Mouse (Mus musculus): ENCODE data around the gene Fnip1. TPM values are rescaled to one million over a fixed set of nuclear protein-coding genes. Genes with fewer than 3 reads are reported as not detected.

The Fnip1 gene
- polyA plus RNA-seq, 1 experiment from 2014 or later = 7.9 TPM

DNA sequence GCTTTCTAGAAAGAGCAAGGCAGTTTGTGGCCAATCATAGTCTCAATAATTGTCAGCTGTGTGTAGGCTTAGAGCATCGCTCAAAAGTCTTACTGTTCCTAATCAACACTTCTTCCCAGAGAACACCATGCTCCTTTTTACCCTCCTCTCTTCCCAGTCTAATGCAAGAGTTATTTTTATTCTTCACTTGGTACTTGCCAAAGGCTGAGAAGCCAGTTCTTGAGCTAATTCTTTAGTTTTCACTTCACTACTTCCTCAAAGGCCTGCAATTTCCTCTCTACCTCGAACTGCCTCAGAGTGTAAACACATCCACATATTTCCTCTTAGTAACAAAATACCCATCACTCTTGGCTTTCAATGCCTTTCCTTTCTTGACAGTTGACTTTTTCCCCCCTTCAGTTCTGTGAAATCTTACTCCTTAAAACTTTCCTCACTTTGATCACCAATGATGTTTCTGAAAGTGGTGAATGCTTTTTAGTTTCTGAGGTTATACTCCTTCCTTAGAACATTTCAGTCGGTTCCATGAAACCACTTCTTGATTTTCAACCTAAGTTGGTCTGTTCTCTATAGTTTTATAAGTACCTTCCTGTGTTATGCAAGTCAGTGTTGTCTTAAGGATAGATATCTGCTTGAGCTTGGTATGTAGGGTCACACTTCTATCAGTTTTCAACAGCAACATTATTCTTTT is 26.7 kb downstream of the Fnip1 start:
- H3K9ac ChIP-seq = no peak overlapping the region
- peak overlapping the region; percentile 42 for H3K27ac ChIP-seq (replicated peaks)
- no peaks in the 10 kb centered on the region for H3K9me3 ChIP-seq
- ATAC-seq (ENCODE audit: extremely low read depth, insufficient number of reproducible peaks, low FRiP score, low TSS enrichment) = no peak
- no peak overlapping the region for H3K4me2 ChIP-seq
- peaks cover 27% of the 10 kb centered on the region for H3K36me3 ChIP-seq
- no peaks in the 10 kb centered on the region for H3K27me3 ChIP-seq (replicated peaks)
- 49% methylated on average over 3 of the region's 3 CpGs for WGBS
- H3K4me1 ChIP-seq = peaks cover 16% of the 10 kb centered on the region
- no peak overlapping the region for H3K4me3 ChIP-seq

DNA sequence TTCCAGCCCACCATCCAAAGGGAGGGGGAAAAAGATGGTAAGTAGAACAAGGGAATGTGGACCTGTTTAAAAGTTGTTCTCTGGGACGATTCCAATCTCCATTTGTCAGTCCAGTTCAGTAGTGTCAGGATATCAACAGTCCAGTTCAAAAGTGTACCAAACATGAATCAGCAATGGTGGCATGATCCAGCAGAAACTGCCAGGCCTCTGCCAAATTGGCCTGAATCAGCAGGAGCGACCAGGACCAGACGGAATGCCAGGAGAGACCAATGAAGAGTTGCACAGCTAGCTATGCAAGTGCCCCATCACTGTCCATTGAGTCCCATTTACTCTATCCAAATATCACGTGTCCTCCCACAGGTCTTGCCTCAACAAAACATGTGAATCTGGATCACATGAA is 34.2 kb downstream of the Fnip1 start:
- WGBS = 83% methylated on average over 4 of the region's 4 CpGs
- Histone ChIP-seq H3K36me3 (peaks cover 44% of the 10 kb centered on the region), H3K27me3 (replicated peaks) (no peaks in the 10 kb centered on the region), H3K4me1 (no peaks in the 10 kb centered on the region), H3K4me2 (no peak overlapping the region), H3K27ac (replicated peaks) (no peak overlapping the region), H3K4me3 (no peak overlapping the region), H3K9ac (no peak overlapping the region), H3K9me3 (peaks cover 8% of the 10 kb centered on the region; the same call in 1 of the 2 replicates)
- no peak for ATAC-seq (ENCODE audit: extremely low read depth, insufficient number of reproducible peaks, low FRiP score, low TSS enrichment)

DNA sequence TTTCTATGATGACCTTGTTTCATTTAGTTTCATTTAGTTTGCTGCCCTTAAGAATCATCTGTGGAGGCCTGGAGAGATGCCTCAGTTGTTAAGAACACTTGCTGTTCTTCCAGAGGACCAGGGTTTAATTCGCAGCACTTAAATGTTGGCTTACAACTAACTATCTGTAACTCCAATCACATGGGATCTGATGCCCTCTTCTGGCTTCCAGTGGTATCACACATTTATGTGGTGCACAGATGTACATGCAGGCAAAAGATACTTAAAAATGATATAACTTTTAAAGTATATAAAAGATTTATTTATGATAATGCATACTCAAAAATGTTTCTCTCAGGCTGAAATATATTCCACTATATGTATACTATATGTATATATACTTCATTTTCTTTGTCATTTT is 40.4 kb downstream of the Fnip1 start:
- Histone ChIP-seq H3K9me3 (no peaks in the 10 kb centered on the region), H3K4me1 (no peaks in the 10 kb centered on the region), H3K27ac (replicated peaks) (no peak overlapping the region), H3K4me2 (no peak overlapping the region), H3K27me3 (replicated peaks) (no peaks in the 10 kb centered on the region), H3K9ac (no peak overlapping the region), H3K36me3 (peaks cover 27% of the 10 kb centered on the region), H3K4me3 (no peak overlapping the region)
- WGBS = 68% methylated on average over 1 of the region's 1 CpGs
- no peak for ATAC-seq (ENCODE audit: extremely low read depth, insufficient number of reproducible peaks, low FRiP score, low TSS enrichment)

DNA sequence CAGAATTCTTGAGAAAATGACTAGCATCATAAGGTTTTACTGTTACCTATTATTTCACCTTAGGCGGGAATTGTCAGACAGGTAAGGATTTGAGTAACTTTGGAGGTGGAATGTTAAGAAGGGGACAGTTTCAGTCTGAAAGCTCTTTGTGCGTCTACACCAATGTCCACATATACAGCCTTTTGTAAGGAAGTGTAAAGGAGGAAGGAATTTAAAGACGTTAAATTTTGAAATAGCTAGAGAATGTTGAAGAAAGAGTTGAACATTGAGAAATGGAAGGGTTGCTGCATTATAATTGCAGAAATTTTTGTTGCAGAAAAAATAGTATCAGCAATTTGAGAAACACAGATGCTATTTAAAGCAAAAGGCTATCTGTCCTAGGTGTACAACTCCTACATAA is 48.0 kb downstream of the Fnip1 start:
- no peak overlapping the region for H3K4me2 ChIP-seq
- no peak overlapping the region for H3K4me3 ChIP-seq
- no peak for ATAC-seq (ENCODE audit: extremely low read depth, insufficient number of reproducible peaks, low FRiP score, low TSS enrichment)
- peaks cover 6% of the 10 kb centered on the region; the same call in 1 of the 2 replicates for H3K4me1 ChIP-seq
- H3K9me3 ChIP-seq = no peaks in the 10 kb centered on the region
- H3K9ac ChIP-seq = no peak overlapping the region
- H3K36me3 ChIP-seq = peaks cover 14% of the 10 kb centered on the region
- no peak overlapping the region for H3K27ac ChIP-seq (replicated peaks)
- WGBS = 87% methylated on average over 3 of the region's 3 CpGs
- H3K27me3 ChIP-seq (replicated peaks) = no peaks in the 10 kb centered on the region

DNA sequence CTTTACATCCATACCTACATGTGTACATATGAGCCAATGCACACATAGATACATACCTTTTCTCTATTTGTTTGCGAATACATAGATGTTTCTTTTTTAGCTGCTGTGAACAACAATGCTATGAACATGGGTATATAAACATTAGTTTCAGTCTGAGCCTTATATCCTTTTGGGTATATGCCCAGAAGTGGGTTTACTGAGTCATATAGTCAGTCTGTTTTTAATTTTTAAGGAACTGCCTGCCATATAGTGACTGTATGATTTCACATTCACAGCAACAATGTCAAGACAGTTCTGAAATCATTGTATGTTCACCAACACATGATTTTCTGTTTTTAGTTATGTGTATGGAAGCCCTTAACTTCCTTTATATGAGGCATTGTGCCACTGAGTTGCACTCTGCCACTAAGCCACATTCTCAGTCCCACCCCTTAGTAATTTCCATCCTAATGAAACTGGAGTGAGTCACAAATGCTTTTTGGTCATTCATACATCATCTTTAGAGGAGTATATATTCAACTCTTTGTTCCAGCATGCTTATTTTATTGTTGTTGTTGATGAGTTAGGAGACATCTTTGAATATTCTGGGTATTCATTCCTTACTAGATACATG is 54.1 kb downstream of the Fnip1 start:
- Histone ChIP-seq H3K27me3 (replicated peaks) (no peaks in the 10 kb centered on the region), H3K9me3 (no peaks in the 10 kb centered on the region), H3K36me3 (peaks cover 34% of the 10 kb centered on the region), H3K9ac (no peak overlapping the region), H3K4me3 (no peak overlapping the region), H3K4me2 (no peak overlapping the region), H3K4me1 (0 out of 2 replicates have a peak, but pooled peaks cover 3% of the 10 kb centered on the region), H3K27ac (replicated peaks) (no peak overlapping the region)
- no peak for ATAC-seq (ENCODE audit: extremely low read depth, insufficient number of reproducible peaks, low FRiP score, low TSS enrichment)
- 93% methylated on average over 1 of the region's 1 CpGs for WGBS

DNA sequence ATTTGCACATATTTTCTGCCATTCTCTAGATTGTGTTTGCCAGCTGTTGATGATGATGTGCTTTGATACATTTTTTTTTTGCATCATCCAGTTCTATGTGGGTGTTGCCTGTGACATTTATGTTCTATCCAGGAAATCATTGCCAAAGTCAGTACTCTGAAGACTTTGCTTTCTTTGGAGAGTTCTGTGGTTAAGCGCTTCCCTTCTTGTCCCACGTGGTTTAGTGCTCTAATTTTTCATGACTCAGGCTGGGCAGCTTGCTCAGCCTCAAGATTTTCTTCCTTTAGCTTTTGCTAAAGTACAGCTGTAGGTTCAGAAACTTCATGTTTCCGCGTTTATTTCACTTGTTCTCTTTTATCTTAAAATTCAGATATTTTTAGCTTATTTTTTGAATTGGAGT is 54.6 kb downstream of the Fnip1 start:
- Histone ChIP-seq H3K9ac (no peak overlapping the region), H3K4me3 (no peak overlapping the region), H3K27me3 (replicated peaks) (no peaks in the 10 kb centered on the region), H3K4me1 (0 out of 2 replicates have a peak, but pooled peaks cover 3% of the 10 kb centered on the region), H3K27ac (replicated peaks) (no peak overlapping the region), H3K9me3 (no peaks in the 10 kb centered on the region), H3K36me3 (peaks cover 34% of the 10 kb centered on the region), H3K4me2 (no peak overlapping the region)
- 81% methylated on average over 4 of the region's 4 CpGs for WGBS
- no peak for ATAC-seq (ENCODE audit: extremely low read depth, insufficient number of reproducible peaks, low FRiP score, low TSS enrichment)

DNA sequence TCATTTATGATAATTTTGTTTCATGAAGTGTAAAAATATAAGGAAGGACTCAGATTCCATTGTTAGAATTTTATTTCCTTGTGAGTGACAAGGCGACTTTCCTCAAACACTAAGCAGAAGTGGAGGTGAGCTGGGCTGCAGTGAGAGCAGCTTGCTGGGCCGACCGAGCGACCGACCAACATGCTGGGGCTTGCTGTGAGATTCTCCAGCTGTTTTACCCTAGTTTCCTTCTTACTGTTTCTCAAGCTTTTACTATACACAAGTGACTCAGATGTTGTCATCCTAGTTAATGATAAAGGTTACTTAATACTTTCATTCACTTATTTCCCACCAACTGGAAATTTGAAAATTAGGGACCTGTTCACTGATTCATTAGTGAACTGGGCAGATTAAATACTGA is 61.8 kb downstream of the Fnip1 start:
- H3K4me1 ChIP-seq = peaks cover 15% of the 10 kb centered on the region
- H3K4me3 ChIP-seq = no peak overlapping the region
- H3K27me3 ChIP-seq (replicated peaks) = no peaks in the 10 kb centered on the region
- ATAC-seq (ENCODE audit: extremely low read depth, insufficient number of reproducible peaks, low FRiP score, low TSS enrichment) = no peak
- H3K9me3 ChIP-seq = no peaks in the 10 kb centered on the region
- no peak overlapping the region for H3K27ac ChIP-seq (replicated peaks)
- H3K9ac ChIP-seq = no peak overlapping the region
- peaks cover 50% of the 10 kb centered on the region for H3K36me3 ChIP-seq
- H3K4me2 ChIP-seq = no peak overlapping the region
- WGBS = 75% methylated on average over 5 of the region's 5 CpGs

DNA sequence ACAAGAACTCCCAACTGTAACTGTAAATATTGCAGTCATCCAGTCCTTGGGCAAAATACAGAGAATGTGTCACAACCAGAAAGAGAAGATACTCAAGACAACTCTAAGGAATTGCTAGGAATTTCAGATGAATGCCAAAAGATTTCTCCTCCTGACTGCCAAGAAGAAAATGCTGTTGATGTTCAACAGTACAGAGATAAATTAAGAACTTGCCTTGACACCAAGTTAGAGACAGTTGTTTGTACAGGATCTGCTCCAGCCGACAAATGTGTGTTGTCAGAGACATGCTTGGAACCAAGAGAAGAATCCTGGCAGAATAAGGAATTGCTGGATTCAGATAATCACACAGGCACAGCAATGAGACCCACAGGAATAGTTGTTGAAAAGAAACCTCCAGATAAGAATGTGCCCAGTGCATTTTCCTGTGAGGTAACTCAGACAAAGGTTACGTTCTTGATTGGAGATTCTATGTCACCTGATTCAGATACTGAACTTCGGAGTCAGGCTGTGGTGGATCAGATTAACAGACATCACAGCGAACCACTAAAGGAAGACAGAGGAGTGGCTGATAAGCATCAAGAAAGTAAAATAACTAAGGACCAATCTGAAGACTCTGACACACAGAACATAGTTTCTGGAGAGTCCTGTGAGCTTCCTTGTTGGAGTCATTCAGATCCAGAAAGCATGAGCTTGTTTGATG is 64.7 kb downstream of the Fnip1 start:
- Histone ChIP-seq H3K4me1 (peaks cover 15% of the 10 kb centered on the region), H3K36me3 (peaks cover 63% of the 10 kb centered on the region), H3K9me3 (no peaks in the 10 kb centered on the region), H3K4me2 (no peak overlapping the region), H3K27me3 (replicated peaks) (no peaks in the 10 kb centered on the region), H3K4me3 (no peak overlapping the region), H3K9ac (no peak overlapping the region), H3K27ac (replicated peaks) (0 out of 2 replicates have a peak overlapping the region, but pooled peaks have one; percentile 1)
- whole genome bisulfite sequencing = 49% methylated on average over 4 of the region's 4 CpGs
- ATAC-seq (ENCODE audit: extremely low read depth, insufficient number of reproducible peaks, low FRiP score, low TSS enrichment) = no peak

DNA sequence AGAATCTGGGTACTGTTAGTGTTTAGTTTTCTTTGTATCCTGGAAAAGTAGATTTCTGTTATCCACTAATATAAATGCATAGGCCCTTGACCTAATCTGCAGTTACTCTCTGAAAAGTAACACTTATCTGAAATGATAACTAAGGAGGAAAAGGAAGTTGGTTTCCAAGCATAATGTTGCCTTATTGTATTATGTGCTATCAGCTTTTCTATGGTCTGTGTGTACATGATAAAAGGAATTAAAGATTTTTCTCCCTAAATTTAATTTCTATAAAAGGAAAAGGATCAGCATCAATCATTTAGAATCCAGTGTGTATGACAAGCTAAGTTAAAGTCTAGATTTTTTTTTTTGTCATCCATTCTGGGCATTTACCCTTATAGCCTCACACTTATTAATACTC is 75.6 kb downstream of the Fnip1 start:
- Histone ChIP-seq H3K27me3 (replicated peaks) (no peaks in the 10 kb centered on the region), H3K9ac (no peak overlapping the region), H3K4me1 (no peaks in the 10 kb centered on the region), H3K27ac (replicated peaks) (no peak overlapping the region), H3K36me3 (peaks cover 34% of the 10 kb centered on the region), H3K9me3 (no peaks in the 10 kb centered on the region), H3K4me3 (no peak overlapping the region), H3K4me2 (no peak overlapping the region)
- ATAC-seq (ENCODE audit: extremely low read depth, insufficient number of reproducible peaks, low FRiP score, low TSS enrichment) = no peak

DNA sequence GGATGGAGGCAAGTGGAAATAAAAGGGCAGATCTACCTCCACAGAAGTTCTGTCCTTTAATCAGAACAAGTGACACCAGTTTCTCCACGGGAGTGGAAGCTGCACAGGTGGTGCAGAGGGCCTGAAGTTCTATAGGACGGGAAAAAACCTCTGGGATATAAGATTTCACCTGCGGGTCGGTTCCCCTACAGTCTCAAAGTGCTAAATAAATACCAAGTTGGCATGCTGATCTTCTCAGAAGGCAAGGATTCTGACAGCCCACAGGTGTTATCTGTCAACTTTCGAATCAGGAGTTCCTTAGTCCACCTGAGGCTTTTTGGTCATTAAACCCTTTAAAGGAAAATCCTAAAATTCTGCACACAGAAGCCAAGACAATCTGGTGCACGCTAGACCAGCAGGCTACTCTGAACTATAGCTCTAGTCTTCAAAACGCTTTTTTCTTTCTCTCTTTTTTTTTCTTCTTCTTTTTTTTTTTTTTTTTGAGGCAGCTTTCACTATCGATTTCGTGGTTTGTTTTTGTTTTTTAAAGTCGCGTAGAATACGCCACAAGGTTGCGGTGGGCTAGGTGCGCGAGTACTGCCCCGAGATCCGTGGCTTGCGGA is 84.0 kb downstream of the Fnip1 start:
- Histone ChIP-seq H3K4me1 (peaks cover 45% of the 10 kb centered on the region), H3K9me3 (no peaks in the 10 kb centered on the region), H3K27ac (replicated peaks) (peak overlapping the region; percentile 98), H3K9ac (peak overlapping the region; percentile 90), H3K36me3 (no peaks in the 10 kb centered on the region), H3K27me3 (replicated peaks) (no peaks in the 10 kb centered on the region), H3K4me3 (peak overlapping the region; percentile 87), H3K4me2 (peak overlapping the region; percentile 87)
- no peak for ATAC-seq (ENCODE audit: extremely low read depth, insufficient number of reproducible peaks, low FRiP score, low TSS enrichment)
- WGBS = 2% methylated on average over 18 of the region's 18 CpGs
